Mouse (Mus musculus): Measurements from ENCODE around the gene Gm13277. TPM values are rescaled to one million over a fixed set of nuclear protein-coding genes. Genes with fewer than 3 reads are reported as not detected.
"Not testable (repeated sequence)": the region's sequence is repeated elsewhere in the genome, so short reads cannot be mapped to it uniquely, and the experiment has no call there.

Gm13277 gene
- polyA plus RNA-seq, 1 experiment from 2014 or later = not detected

- WGBS = 26% methylated on average over 4 of the region's 4 CpGs
- no peaks in the 10 kb centered on the region for H3K36me3 ChIP-seq (ENCODE audit: control insufficient read depth, insufficient read depth, low read length)
- ATAC-seq (replicated peaks; ENCODE audit: low FRiP score, low TSS enrichment, low read depth) = no peak
- no peak overlapping the region for H3K9ac ChIP-seq (ENCODE audit: low read length)
- H3K27me3 ChIP-seq (replicated peaks; ENCODE audit: control insufficient read depth, insufficient read depth, low read length) = no peaks in the 10 kb centered on the region
- H3K4me3 ChIP-seq (ENCODE audit: low read depth, low read length) = no peak overlapping the region
- no peak overlapping the region for H3K27ac ChIP-seq (ENCODE audit: low read depth)
- H3K9me3 ChIP-seq (ENCODE audit: control insufficient read depth, low read length) = no peaks in the 10 kb centered on the region
- no peak overlapping the region for H3K4me2 ChIP-seq (ENCODE audit: low read length)
- no peaks in the 10 kb centered on the region for H3K4me1 ChIP-seq (replicated peaks; ENCODE audit: control insufficient read depth, insufficient read depth, low read length)
- no peak for DNase-seq (ENCODE audit: low spot score)
These were observed 42.1 kb downstream of the Gm13277 start for GRCm38 (mm10) chr4:88830523-88830922.

GRCm38 (mm10) chr4:88835225-88835624 lies 46.8 kb downstream of the Gm13277 start, which contains the start of gene Ifna5:
Ifna5 (plus strand) TSS chr4:88835525.
- not testable (repeated sequence) for ATAC-seq (replicated peaks; ENCODE audit: low FRiP score, low TSS enrichment, low read depth); H3K9me3 ChIP-seq (ENCODE audit: control insufficient read depth, low read length); H3K9ac ChIP-seq (ENCODE audit: low read length); H3K36me3 ChIP-seq (ENCODE audit: control insufficient read depth, insufficient read depth, low read length); DNase-seq (ENCODE audit: low spot score); H3K4me2 ChIP-seq (ENCODE audit: low read length); H3K27me3 ChIP-seq (replicated peaks; ENCODE audit: control insufficient read depth, insufficient read depth, low read length); H3K4me1 ChIP-seq (replicated peaks; ENCODE audit: control insufficient read depth, insufficient read depth, low read length); H3K4me3 ChIP-seq (ENCODE audit: low read depth, low read length); H3K27ac ChIP-seq (ENCODE audit: low read depth)
- WGBS = 83% methylated on average over 1 of the region's 1 CpGs

Other genes with a start within 250 kb of the Gm13277 start
- not detected in 2 replicates for gene Ifna15, start 230.4 kb upstream of the Gm13277 start, polyA plus RNA-seq (2014; fragmentation: Nextera tagmentation; extraction: Ambion mirVana)
- gene Ifna14, start 216.8 kb upstream of the Gm13277 start, polyA plus RNA-seq (2014; fragmentation: Nextera tagmentation; extraction: Ambion mirVana) = not detected in 2 replicates
- not detected in 2 replicates for gene Ifna9, start 196.2 kb upstream of the Gm13277 start, polyA plus RNA-seq (2014; fragmentation: Nextera tagmentation; extraction: Ambion mirVana)
- not detected in 2 replicates for gene Ifna12, start 185.3 kb upstream of the Gm13277 start, polyA plus RNA-seq (2014; fragmentation: Nextera tagmentation; extraction: Ambion mirVana)
- not detected in 2 replicates for gene C87499, start 154.2 kb upstream of the Gm13277 start, polyA plus RNA-seq (2014; fragmentation: Nextera tagmentation; extraction: Ambion mirVana)
- gene Ifna13, start 144.2 kb upstream of the Gm13277 start, polyA plus RNA-seq (2014; fragmentation: Nextera tagmentation; extraction: Ambion mirVana) = not detected in 2 replicates
- not detected in 2 replicates for gene Ifna16, start 111.7 kb upstream of the Gm13277 start, polyA plus RNA-seq (2014; fragmentation: Nextera tagmentation; extraction: Ambion mirVana)
- not detected in 2 replicates for gene Ifna2, start 104.7 kb upstream of the Gm13277 start, polyA plus RNA-seq (2014; fragmentation: Nextera tagmentation; extraction: Ambion mirVana)
- gene Ifnab, start 97.3 kb upstream of the Gm13277 start, polyA plus RNA-seq (2014; fragmentation: Nextera tagmentation; extraction: Ambion mirVana) = not detected in 2 replicates
- 0.70 and 1.2 TPM in 2 replicates for gene Gm26566, start 66.8 kb upstream of the Gm13277 start, polyA plus RNA-seq (2014; fragmentation: Nextera tagmentation; extraction: Ambion mirVana)
- gene Klhl9, start 66.2 kb upstream of the Gm13277 start, polyA plus RNA-seq (2014; fragmentation: Nextera tagmentation; extraction: Ambion mirVana) = 97.9 and 106 TPM in 2 replicates
- gene Gm13271, start 33.8 kb upstream of the Gm13277 start, polyA plus RNA-seq (2014; fragmentation: Nextera tagmentation; extraction: Ambion mirVana) = not detected in 2 replicates
- gene Gm13283, start 28.5 kb upstream of the Gm13277 start, polyA plus RNA-seq (2014; fragmentation: Nextera tagmentation; extraction: Ambion mirVana) = 0.22 TPM in 1 of 2 replicates, not detected in the other
- not detected in 2 replicates for gene Gm13290, start 14.8 kb upstream of the Gm13277 start, polyA plus RNA-seq (2014; fragmentation: Nextera tagmentation; extraction: Ambion mirVana)
- not detected in 2 replicates for gene Gm13289, start 11.7 kb upstream of the Gm13277 start, polyA plus RNA-seq (2014; fragmentation: Nextera tagmentation; extraction: Ambion mirVana)
- 0.23 TPM in 1 of 2 replicates, not detected in the other for gene Gm13272, start 8.8 kb upstream of the Gm13277 start, polyA plus RNA-seq (2014; fragmentation: Nextera tagmentation; extraction: Ambion mirVana)
- gene Ifnz, start 6.5 kb upstream of the Gm13277 start, polyA plus RNA-seq (2014; fragmentation: Nextera tagmentation; extraction: Ambion mirVana) = 0.28 TPM in 1 of 2 replicates, not detected in the other
- gene Gm13276, start 2.9 kb upstream of the Gm13277 start, polyA plus RNA-seq (2014; fragmentation: Nextera tagmentation; extraction: Ambion mirVana) = 0.48 TPM in 1 of 2 replicates, not detected in the other
- not detected in 2 replicates for gene Gm13278, start 2.9 kb downstream of the Gm13277 start, polyA plus RNA-seq (2014; fragmentation: Nextera tagmentation; extraction: Ambion mirVana)
- not detected in 2 replicates for gene Gm13275, start 5.9 kb downstream of the Gm13277 start, polyA plus RNA-seq (2014; fragmentation: Nextera tagmentation; extraction: Ambion mirVana)
- not detected in 2 replicates for gene Gm13279, start 8.8 kb downstream of the Gm13277 start, polyA plus RNA-seq (2014; fragmentation: Nextera tagmentation; extraction: Ambion mirVana)
- 0.59 and 1.1 TPM in 2 replicates for gene Gm13285, start 11.0 kb downstream of the Gm13277 start, polyA plus RNA-seq (2014; fragmentation: Nextera tagmentation; extraction: Ambion mirVana)
- gene Gm13287, start 14.6 kb downstream of the Gm13277 start, polyA plus RNA-seq (2014; fragmentation: Nextera tagmentation; extraction: Ambion mirVana) = not detected in 2 replicates
- gene Gm13288, start 16.9 kb downstream of the Gm13277 start, polyA plus RNA-seq (2014; fragmentation: Nextera tagmentation; extraction: Ambion mirVana) = not detected in 2 replicates
- gene Ifna7, start 27.6 kb downstream of the Gm13277 start, polyA plus RNA-seq (2014; fragmentation: Nextera tagmentation; extraction: Ambion mirVana) = not detected in 2 replicates
- gene Ifna11, start 31.3 kb downstream of the Gm13277 start, polyA plus RNA-seq (2014; fragmentation: Nextera tagmentation; extraction: Ambion mirVana) = not detected in 2 replicates
- gene Ifna6, start 38.8 kb downstream of the Gm13277 start, polyA plus RNA-seq (2014; fragmentation: Nextera tagmentation; extraction: Ambion mirVana) = not detected in 2 replicates
- not detected in 2 replicates for gene Ifna5, start 46.9 kb downstream of the Gm13277 start, polyA plus RNA-seq (2014; fragmentation: Nextera tagmentation; extraction: Ambion mirVana)
- gene Ifna4, start 53.2 kb downstream of the Gm13277 start, polyA plus RNA-seq (2014; fragmentation: Nextera tagmentation; extraction: Ambion mirVana) = not detected in 2 replicates
- gene Ifna1, start 61.5 kb downstream of the Gm13277 start, polyA plus RNA-seq (2014; fragmentation: Nextera tagmentation; extraction: Ambion mirVana) = not detected in 2 replicates
- not detected in 2 replicates for gene Ifne, start 91.6 kb downstream of the Gm13277 start, polyA plus RNA-seq (2014; fragmentation: Nextera tagmentation; extraction: Ambion mirVana)